Mouse (Mus musculus): ENCODE measurements around the gene Ppp1r1c. TPM values are rescaled to one million over a fixed set of nuclear protein-coding genes. Genes with fewer than 3 reads are reported as not detected.

Gene Ppp1r1c
- polyA plus RNA-seq (2014; fragmentation: Nextera tagmentation; extraction: Ambion mirVana), result 8.0 and 51.3 TPM in 2 replicates

DNA sequence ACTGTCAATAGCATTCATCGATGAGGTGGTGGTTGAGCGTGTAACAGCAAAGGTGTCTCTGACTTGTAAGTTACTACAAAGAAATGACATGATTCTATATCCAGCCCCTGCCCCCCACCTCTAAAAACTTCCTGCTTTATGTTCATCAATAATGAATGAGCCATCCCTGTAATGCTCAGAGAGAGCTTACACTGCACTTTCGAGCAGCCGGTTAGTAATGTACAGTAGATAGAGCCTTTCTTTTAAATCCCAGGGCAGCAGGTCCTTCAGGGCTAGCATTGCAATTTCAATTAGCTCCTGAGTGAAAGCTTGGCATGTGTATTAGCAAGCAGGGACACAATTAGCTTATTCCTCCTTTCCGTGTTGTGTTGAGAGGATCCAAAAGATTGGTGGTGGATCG, at the start of gene Ppp1r1c:
Gene Ppp1r1c, plus strand, starts transcription at position 206 of the 400 bp plus-strand sequence.
- no peaks in the 10 kb centered on the region for H3K9me3 ChIP-seq (ENCODE audit: control insufficient read depth, low read length)
- no peaks in the 10 kb centered on the region for H3K27me3 ChIP-seq (ENCODE audit: control insufficient read depth, insufficient read depth, low read length)
- H3K4me2 ChIP-seq (ENCODE audit: low read depth, low read length), result no peak within 1 kb of the TSS
- ATAC-seq (ENCODE audit: low read depth), result peak; percentile 88; the same call in 1 of the 2 replicates
- H3K9ac ChIP-seq (replicated peaks; ENCODE audit: low read depth, low read length), result 0 out of 2 replicates have a peak within 1 kb of the TSS, but pooled peaks have one; percentile 21
- H3K27ac ChIP-seq (ENCODE audit: low read depth, low read length), result no peak within 1 kb of the TSS; the same call in none of the 2 replicates
- 68% methylated on average over 6 of the region's 6 CpGs for WGBS
- H3K4me3 ChIP-seq (ENCODE audit: low read depth, low read length), result 0 out of 2 replicates have a peak within 1 kb of the TSS, but pooled peaks have one; percentile 5
- H3K36me3 ChIP-seq (ENCODE audit: control insufficient read depth, insufficient read depth, low read length), result no peaks in the 10 kb centered on the region
- no peaks in the 10 kb centered on the region for H3K4me1 ChIP-seq (ENCODE audit: control insufficient read depth, insufficient read depth, low read length)

GRCm38 (mm10) chr2:79660417-79661185, 47.0 kb upstream of the Ppp1r1c start:
- 74% methylated on average over 12 of the region's 12 CpGs for WGBS
- Histone ChIP-seq H3K4me1 (ENCODE audit: control insufficient read depth, insufficient read depth, low read length) (no peaks in the 10 kb centered on the region), H3K27ac (ENCODE audit: low read depth, low read length) (no peak overlapping the region), H3K9me3 (ENCODE audit: control insufficient read depth, low read length) (no peaks in the 10 kb centered on the region), H3K9ac (replicated peaks; ENCODE audit: low read depth, low read length) (no peak overlapping the region), H3K27me3 (ENCODE audit: control insufficient read depth, insufficient read depth, low read length) (no peaks in the 10 kb centered on the region), H3K4me3 (ENCODE audit: low read depth, low read length) (no peak overlapping the region), H3K36me3 (ENCODE audit: control insufficient read depth, insufficient read depth, low read length) (peaks cover 10% of the 10 kb centered on the region; the same call in 1 of the 2 replicates), H3K4me2 (ENCODE audit: low read depth, low read length) (no peak overlapping the region)
- ATAC-seq (ENCODE audit: low read depth), result no peak

DNA sequence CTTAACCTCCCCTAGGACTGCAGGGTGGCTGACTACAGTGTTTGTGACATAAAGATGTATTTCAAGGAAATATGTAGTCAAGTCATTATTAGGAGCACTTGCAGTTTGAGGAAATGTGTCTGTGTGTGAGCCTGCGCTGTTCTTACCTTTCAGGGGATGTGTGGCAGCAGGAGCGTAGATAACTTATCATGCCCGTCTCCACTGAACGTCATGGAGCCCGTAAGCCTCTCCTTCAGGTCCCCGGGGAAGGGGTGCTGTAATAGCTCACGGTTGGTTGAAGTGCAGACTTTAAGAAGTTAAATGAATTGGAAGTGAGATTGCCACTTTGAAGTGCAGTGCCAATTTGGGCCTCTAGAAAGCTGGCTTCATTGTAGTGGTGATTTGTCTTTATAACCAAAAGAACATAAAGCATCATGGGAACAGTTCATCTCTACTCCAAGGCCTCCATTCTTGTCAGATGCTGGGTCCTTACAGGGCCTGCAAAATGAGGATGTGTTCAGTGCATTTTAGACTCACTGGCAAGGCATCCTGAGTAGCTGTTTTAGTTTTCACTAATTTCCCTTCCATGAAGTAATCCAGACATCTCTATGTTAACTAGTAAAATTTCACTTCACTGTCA, 46.0 kb upstream of the Ppp1r1c start:
- ATAC-seq (ENCODE audit: low read depth), result no peak
- WGBS, result 30% methylated on average over 7 of the region's 7 CpGs
- H3K9me3 ChIP-seq (ENCODE audit: control insufficient read depth, low read length), result no peaks in the 10 kb centered on the region

DNA sequence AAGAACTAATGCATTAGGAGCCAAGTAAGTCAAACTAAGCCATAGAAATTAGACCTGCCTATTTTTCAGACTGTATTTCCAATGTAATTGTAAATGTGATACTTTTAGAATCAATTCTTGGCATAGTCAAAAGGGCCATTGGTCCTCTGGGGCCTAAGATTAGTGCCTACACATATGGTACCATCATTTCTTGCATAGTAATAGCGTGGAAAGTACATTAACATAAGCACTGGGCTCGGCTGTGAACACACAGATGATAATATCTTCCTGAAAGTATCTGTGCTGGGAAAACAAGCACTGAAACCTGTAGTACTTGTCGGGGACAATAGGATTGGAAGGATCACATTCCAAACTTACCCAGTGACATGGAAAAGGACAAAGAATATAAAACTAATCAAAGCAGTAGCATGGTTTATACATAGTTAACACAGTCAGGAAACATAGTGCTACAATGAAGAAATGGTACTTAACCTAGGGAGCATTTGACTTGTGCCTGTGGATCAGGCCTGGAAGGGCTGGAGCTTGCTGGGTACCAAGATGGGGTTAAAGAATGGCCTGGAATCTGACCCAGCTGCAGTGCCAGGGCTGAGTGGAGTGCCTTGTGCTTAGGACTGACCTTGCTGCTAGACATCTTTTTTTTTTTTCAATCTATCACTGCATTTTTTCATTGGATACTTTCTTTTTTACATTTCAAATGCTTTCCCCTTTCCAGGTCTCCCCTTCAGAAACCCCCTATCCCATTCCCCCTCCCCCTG, 42.9 kb upstream of the Ppp1r1c start:
- no peak overlapping the region for H3K4me3 ChIP-seq (ENCODE audit: low read depth, low read length)
- no peak overlapping the region for H3K27ac ChIP-seq (ENCODE audit: low read depth, low read length)
- WGBS, result 52% methylated on average over 3 of the region's 3 CpGs

More for the DNA sequence above, 46.0 kb upstream of the Ppp1r1c start:
- Histone ChIP-seq H3K4me3 (ENCODE audit: low read depth, low read length) (no peak overlapping the region), H3K4me2 (ENCODE audit: low read depth, low read length) (no peak overlapping the region), H3K36me3 (ENCODE audit: control insufficient read depth, insufficient read depth, low read length) (peaks cover 10% of the 10 kb centered on the region; the same call in 1 of the 2 replicates), H3K9ac (replicated peaks; ENCODE audit: low read depth, low read length) (no peak overlapping the region), H3K4me1 (ENCODE audit: control insufficient read depth, insufficient read depth, low read length) (no peaks in the 10 kb centered on the region), H3K27me3 (ENCODE audit: control insufficient read depth, insufficient read depth, low read length) (no peaks in the 10 kb centered on the region), H3K27ac (ENCODE audit: low read depth, low read length) (no peak overlapping the region)

GRCm38 (mm10) chr2:79665492-79665891, 42.1 kb upstream of the Ppp1r1c start:
- no peaks in the 10 kb centered on the region for H3K4me1 ChIP-seq (ENCODE audit: control insufficient read depth, insufficient read depth, low read length)
- H3K27me3 ChIP-seq (ENCODE audit: control insufficient read depth, insufficient read depth, low read length), result no peaks in the 10 kb centered on the region
- ATAC-seq (ENCODE audit: low read depth), result no peak
- WGBS, result 75% methylated on average over 3 of the region's 3 CpGs
- H3K36me3 ChIP-seq (ENCODE audit: control insufficient read depth, insufficient read depth, low read length), result 0 out of 2 replicates have a peak, but pooled peaks cover 6% of the 10 kb centered on the region
- no peak overlapping the region for H3K4me2 ChIP-seq (ENCODE audit: low read depth, low read length)
- H3K4me3 ChIP-seq (ENCODE audit: low read depth, low read length), result no peak overlapping the region
- no peak overlapping the region for H3K9ac ChIP-seq (replicated peaks; ENCODE audit: low read depth, low read length)
- no peak overlapping the region for H3K27ac ChIP-seq (ENCODE audit: low read depth, low read length)
- no peaks in the 10 kb centered on the region for H3K9me3 ChIP-seq (ENCODE audit: control insufficient read depth, low read length)

More for the DNA sequence above, 42.9 kb upstream of the Ppp1r1c start:
- no peaks in the 10 kb centered on the region for H3K9me3 ChIP-seq (ENCODE audit: control insufficient read depth, low read length)
- ATAC-seq (ENCODE audit: low read depth), result no peak
- H3K4me1 ChIP-seq (ENCODE audit: control insufficient read depth, insufficient read depth, low read length), result no peaks in the 10 kb centered on the region
- H3K4me2 ChIP-seq (ENCODE audit: low read depth, low read length), result no peak overlapping the region
- H3K27me3 ChIP-seq (ENCODE audit: control insufficient read depth, insufficient read depth, low read length), result no peaks in the 10 kb centered on the region
- 0 out of 2 replicates have a peak, but pooled peaks cover 6% of the 10 kb centered on the region for H3K36me3 ChIP-seq (ENCODE audit: control insufficient read depth, insufficient read depth, low read length)
- no peak overlapping the region for H3K9ac ChIP-seq (replicated peaks; ENCODE audit: low read depth, low read length)

- no peak overlapping the region for H3K27ac ChIP-seq (ENCODE audit: low read depth, low read length)
- no peak overlapping the region for H3K9ac ChIP-seq (replicated peaks; ENCODE audit: low read depth, low read length)
- H3K4me3 ChIP-seq (ENCODE audit: low read depth, low read length), result no peak overlapping the region
- no peak for ATAC-seq (ENCODE audit: low read depth)
- no peaks in the 10 kb centered on the region for H3K27me3 ChIP-seq (ENCODE audit: control insufficient read depth, insufficient read depth, low read length)
- H3K9me3 ChIP-seq (ENCODE audit: control insufficient read depth, low read length), result no peaks in the 10 kb centered on the region
- no peaks in the 10 kb centered on the region for H3K36me3 ChIP-seq (ENCODE audit: control insufficient read depth, insufficient read depth, low read length)
- 93% methylated on average over 3 of the region's 3 CpGs for WGBS
- H3K4me2 ChIP-seq (ENCODE audit: low read depth, low read length), result no peak overlapping the region
- H3K4me1 ChIP-seq (ENCODE audit: control insufficient read depth, insufficient read depth, low read length), result no peaks in the 10 kb centered on the region
Measured at GRCm38 (mm10) chr2:79675266-79675665, 32.3 kb upstream of the Ppp1r1c start.

DNA sequence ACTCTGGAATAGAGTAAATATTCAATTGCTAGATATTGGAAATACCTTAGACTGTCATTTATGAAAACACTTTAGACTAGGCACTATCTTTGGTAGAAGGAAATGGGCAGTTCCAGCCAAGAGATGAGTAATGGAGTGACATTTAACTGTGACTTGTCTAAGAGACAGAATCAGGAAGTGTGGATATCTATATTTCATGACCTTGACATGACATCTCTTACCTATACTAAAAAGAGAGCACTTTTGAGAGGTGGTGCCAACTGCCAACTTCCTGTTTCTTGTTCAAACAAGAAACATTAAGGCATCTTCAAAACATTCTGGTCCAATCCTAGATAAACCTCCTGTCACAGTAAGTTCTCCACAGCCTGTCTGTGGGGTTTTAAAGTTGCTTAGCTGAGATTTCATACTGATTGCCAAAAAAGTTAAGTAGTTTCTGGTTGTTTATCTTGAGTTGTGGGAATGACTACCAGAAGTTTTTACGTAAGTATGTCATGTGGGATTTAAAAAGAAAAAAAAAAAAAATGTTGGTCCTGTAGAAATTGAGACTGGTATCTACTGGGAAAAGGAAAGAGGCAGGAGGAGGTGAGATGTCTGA, 29.8 kb upstream of the Ppp1r1c start:
- Histone ChIP-seq H3K36me3 (ENCODE audit: control insufficient read depth, insufficient read depth, low read length) (no peaks in the 10 kb centered on the region), H3K27me3 (ENCODE audit: control insufficient read depth, insufficient read depth, low read length) (no peaks in the 10 kb centered on the region), H3K4me3 (ENCODE audit: low read depth, low read length) (no peak overlapping the region), H3K27ac (ENCODE audit: low read depth, low read length) (no peak overlapping the region), H3K4me2 (ENCODE audit: low read depth, low read length) (no peak overlapping the region), H3K9me3 (ENCODE audit: control insufficient read depth, low read length) (no peaks in the 10 kb centered on the region), H3K4me1 (ENCODE audit: control insufficient read depth, insufficient read depth, low read length) (no peaks in the 10 kb centered on the region), H3K9ac (replicated peaks; ENCODE audit: low read depth, low read length) (no peak overlapping the region)
- 94% methylated on average over 1 of the region's 1 CpGs for WGBS
- no peak for ATAC-seq (ENCODE audit: low read depth)

- H3K4me2 ChIP-seq (ENCODE audit: low read depth, low read length), result no peak overlapping the region
- no peak overlapping the region for H3K4me3 ChIP-seq (ENCODE audit: low read depth, low read length)
- H3K9ac ChIP-seq (replicated peaks; ENCODE audit: low read depth, low read length), result no peak overlapping the region
- H3K27me3 ChIP-seq (ENCODE audit: control insufficient read depth, insufficient read depth, low read length), result no peaks in the 10 kb centered on the region
- no peak for ATAC-seq (ENCODE audit: low read depth)
- no peaks in the 10 kb centered on the region for H3K9me3 ChIP-seq (ENCODE audit: control insufficient read depth, low read length)
- H3K27ac ChIP-seq (ENCODE audit: low read depth, low read length), result no peak overlapping the region
- H3K4me1 ChIP-seq (ENCODE audit: control insufficient read depth, insufficient read depth, low read length), result no peaks in the 10 kb centered on the region
- no peaks in the 10 kb centered on the region for H3K36me3 ChIP-seq (ENCODE audit: control insufficient read depth, insufficient read depth, low read length)
- 92% methylated on average over 4 of the region's 4 CpGs for WGBS
Measured at GRCm38 (mm10) chr2:79681672-79682071, 25.9 kb upstream of the Ppp1r1c start.
